Mouse (Mus musculus): Measurements from ENCODE around the gene Gm10295. TPM values are rescaled to one million over a fixed set of nuclear protein-coding genes. Genes with fewer than 3 reads are reported as not detected.

Gm10295 gene
- total RNA-seq, 2 experiments from 2014 or later: not detected

DNA sequence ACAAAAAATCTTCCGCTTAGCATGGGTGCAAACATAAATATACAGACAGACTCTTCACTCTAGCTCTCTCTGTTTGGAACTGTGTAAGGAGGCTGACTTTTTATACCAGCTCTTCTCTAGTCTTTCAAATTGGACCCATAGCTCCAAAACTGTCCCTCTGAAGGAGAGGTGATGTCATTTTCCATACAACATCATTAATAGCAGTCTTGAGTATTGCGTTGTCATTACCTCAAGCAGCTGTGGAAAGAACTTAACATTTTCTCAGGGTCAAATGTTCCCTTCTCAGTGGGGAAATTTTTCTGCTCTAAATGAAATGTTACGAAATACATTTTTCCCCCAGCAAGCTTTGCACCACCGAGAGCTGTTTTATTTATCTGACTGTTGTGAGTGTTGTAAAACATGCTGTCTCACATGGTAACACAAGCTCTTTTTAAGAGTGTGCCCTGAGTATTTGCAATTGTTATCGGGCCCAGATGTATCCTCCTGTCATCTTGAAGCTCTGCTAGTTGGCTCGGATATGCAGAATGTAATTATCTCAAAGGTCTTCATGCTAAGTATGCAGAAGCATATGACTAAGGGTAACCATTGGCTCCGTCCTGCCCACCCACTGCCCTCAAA lies 38.0 kb downstream of the Gm10295 start:
- Histone ChIP-seq H3K4me3 (no peak overlapping the region), H3K27ac (no peak overlapping the region)
- no peak for TF ChIP-seq CTCF (conservative IDR thresholded peaks at IDR 0.05)
- no peak for DNase-seq (ENCODE audit: low spot score in 2 of 2)

DNA sequence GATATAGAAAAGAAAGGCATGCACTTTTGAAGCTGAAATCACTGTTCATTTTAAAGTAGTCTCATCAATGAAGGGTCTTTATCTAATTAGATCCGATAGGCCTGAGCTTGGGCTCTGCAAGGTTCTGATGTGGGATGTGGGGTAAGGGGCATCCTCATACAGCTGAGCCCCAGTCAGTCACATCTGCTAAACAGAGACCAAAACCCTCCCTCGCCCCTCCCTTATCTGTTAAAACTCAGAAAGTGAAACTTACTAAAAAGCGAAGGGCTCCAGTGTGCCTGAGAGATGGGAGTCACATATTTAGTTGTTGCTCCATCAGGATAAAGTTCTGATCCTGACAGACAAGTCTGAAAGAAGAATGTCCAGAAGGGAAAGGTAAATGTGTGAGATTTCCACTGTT lies 38.9 kb downstream of the Gm10295 start:
- Histone ChIP-seq H3K27ac (no peak overlapping the region), H3K4me3 (no peak overlapping the region)
- TF ChIP-seq CTCF (conservative IDR thresholded peaks at IDR 0.05): no peak
- no peak for DNase-seq (ENCODE audit: low spot score in 2 of 2)

DNA sequence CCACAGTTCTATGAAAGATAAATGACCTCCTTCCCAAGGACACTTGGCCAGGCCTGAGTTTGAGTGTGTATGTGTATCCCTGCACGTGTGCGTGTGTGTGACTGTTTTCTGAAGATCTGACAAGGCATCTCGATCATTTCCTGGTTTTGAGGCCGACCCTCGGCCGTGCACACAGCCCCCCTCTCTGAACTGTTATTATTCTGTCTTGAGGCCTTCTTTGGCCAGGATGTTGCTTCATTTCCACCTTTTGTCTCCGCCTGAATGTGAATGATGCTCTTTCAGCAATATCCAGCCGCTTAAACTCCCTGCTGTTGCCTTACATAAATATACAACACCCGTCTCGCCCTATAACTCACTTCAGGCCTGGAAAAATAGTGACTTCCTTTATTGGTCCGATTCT lies 39.9 kb downstream of the Gm10295 start:
- no peak for TF ChIP-seq CTCF (conservative IDR thresholded peaks at IDR 0.05)
- no peak for DNase-seq (ENCODE audit: low spot score in 2 of 2)
- Histone ChIP-seq H3K4me3 (no peak overlapping the region), H3K27ac (no peak overlapping the region)

DNA sequence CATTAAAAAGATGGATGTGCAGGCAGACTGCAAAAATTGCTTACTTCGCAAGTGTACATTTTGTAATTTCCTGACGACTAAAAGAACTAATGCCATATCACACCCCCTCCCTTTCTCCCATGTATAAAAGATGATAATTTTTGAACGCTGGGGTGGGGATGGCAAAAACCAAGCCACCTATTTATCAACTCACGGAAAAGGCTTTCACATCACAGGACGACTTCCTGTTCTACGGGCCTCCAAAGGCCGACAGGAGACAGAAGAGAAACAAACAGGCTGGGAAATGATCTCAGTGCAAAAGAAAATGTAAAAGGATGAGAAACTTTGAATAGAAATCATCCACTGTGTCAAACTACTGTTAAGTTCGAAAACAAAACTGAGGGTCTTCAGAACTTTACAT lies 43.2 kb downstream of the Gm10295 start:
- Histone ChIP-seq H3K4me3 (no peak overlapping the region), H3K27ac (no peak overlapping the region)
- DNase-seq (ENCODE audit: low spot score in 2 of 2): no peak
- TF ChIP-seq CTCF (conservative IDR thresholded peaks at IDR 0.05): no peak

DNA sequence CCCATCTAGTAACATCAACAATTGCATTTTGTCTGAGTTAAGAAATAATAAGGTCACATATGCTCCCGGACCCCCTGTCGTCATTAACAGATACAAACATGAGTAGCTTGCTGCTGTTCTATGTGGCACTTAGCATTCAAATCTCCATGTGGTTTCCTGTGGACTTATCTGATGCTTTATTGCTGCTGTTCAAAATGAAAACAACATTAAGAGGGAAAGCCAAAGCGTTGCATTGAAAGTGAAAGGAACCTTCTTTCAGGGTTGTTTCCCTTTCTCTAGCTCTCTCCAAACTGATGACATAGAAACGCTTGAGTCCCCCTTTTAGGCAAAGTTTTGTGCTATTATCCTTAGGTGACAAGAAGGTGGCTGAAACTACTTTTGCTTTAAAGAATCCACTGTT lies 48.6 kb downstream of the Gm10295 start:
- H3K27ac ChIP-seq: no peak overlapping the region
- no peak overlapping the region for H3K4me3 ChIP-seq
- no peak for DNase-seq (ENCODE audit: low spot score in 2 of 2)
- no peak for TF ChIP-seq CTCF (conservative IDR thresholded peaks at IDR 0.05)

Measured in layer of hippocampus, adult 2 months (tissue).